Mouse (Mus musculus): ENCODE results near the gene F8. TPM values are rescaled to one million over a fixed set of nuclear protein-coding genes. Genes with fewer than 3 reads are reported as not detected.

F8 gene
- total and polyA plus RNA-seq, 3 experiments = 0.76 to 2.6 (median 1.6) TPM

DNA sequence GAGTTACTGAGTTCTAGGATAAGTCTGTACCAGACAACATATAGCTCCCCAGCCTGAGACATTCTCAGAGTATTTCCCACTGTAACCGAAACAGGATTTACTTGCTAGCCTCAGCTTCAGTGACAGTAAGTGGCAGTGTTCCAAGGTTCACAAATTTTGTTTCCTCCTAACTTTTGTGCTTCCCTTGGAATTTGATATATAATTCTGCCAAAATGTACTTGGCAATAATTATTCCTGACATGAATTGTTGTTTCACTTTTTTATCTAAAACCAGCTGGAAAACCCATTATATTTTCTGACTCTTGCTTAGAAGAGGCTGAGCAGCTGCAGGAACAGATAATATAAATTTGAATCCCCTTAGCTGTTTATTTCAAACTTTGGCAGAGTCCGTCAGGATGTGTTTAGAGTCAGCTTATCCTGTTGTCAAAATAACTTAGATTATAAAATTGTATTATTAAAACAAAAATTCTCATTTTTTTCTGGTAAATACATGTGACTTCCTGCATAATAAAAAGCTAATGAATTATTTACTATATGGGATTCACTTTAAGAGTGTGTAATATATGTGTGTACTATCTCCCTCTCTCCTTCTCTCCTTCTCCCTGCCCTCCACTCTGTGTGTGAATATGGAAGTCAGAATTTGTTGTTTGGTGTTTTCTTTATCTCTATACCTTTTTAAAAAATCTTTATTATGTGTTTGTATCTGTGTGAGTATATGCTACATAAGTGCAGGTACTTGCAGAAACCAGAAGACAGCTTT lies 9.6 kb downstream of the F8 start:
- Histone ChIP-seq H3K4me3 (replicated peaks in 1 of 3; ENCODE audit: low read depth in 2 of 3, low read length in 2 of 3, poor library complexity in 1 of 3) (no peak overlapping the region), H3K9ac (ENCODE audit: insufficient read depth, low read depth) (no peak overlapping the region), H3K9me3 (replicated peaks; ENCODE audit: low read length) (no peaks in the 10 kb centered on the region), H3K27me3 (replicated peaks) (no peaks in the 10 kb centered on the region), H3K4me2 (ENCODE audit: insufficient read depth, low read depth, poor library complexity, severe bottlenecking) (no peak overlapping the region), H3K27ac (ENCODE audit: insufficient read depth, low read depth) (no peak overlapping the region), H3K36me3 (replicated peaks in 1 of 2; ENCODE audit: control insufficient read depth in 1 of 2, insufficient read depth in 1 of 2, low read length in 1 of 2) (no peaks in the 10 kb centered on the region), H3K79me2 (replicated peaks; ENCODE audit: control insufficient read depth, extremely low read depth, insufficient read depth, poor library complexity, severe bottlenecking) (no peaks in the 10 kb centered on the region), H3K4me1 (ENCODE audit: control insufficient read depth in 1 of 2, insufficient read depth in 2 of 2) (no peaks in the 10 kb centered on the region; a peak in 1 of 4 replicates)
- dilution Hi-C loops (cut with MboI; ENCODE audit: extremely low pct_ligation_motif_present, extremely low pct_unique_long_range_greater_than_20kb, low sequenced_read_pairs) = no loop called here
- DNase-seq (ENCODE audit: extremely low read depth) = no peak
- TF ChIP-seq MYC (IDR thresholded peaks at IDR 0.05; ENCODE audit: low read depth, low read length) = no peak
- no peak for TF ChIP-seq NRF1 (IDR thresholded peaks at IDR 0.05; ENCODE audit: low read depth, low read length)
- TF ChIP-seq ZMIZ1 (IDR thresholded peaks at IDR 0.05; ENCODE audit: low read depth, low read length) = no peak
- TF ChIP-seq RCOR1 (conservative IDR thresholded peaks at IDR 0.05; ENCODE audit: low read depth, low read length) = no peak
- TF ChIP-seq IRF4 (IDR thresholded peaks at IDR 0.05; ENCODE audit: low read depth, low read length) = no peak
- TF ChIP-seq MAX (IDR thresholded peaks at IDR 0.05; ENCODE audit: low read length) = no peak
- no peak for TF ChIP-seq ETS1 (conservative IDR thresholded peaks at IDR 0.05; ENCODE audit: low read depth, low read length)
- TF ChIP-seq TCF12 (IDR thresholded peaks at IDR 0.05; ENCODE audit: low read depth, low read length) = no peak
- TF ChIP-seq ELF1 (IDR thresholded peaks at IDR 0.05; ENCODE audit: low read depth, low read length) = no peak
- no peak for TF ChIP-seq CHD1 (IDR thresholded peaks at IDR 0.05; ENCODE audit: low read depth, low read length)
- no peak for TF ChIP-seq RAD21 (IDR thresholded peaks at IDR 0.05; ENCODE audit: low read depth, low read length)
- no peak for TF ChIP-seq JUN (IDR thresholded peaks at IDR 0.05; ENCODE audit: insufficient read depth, low read depth, low read length)
- TF ChIP-seq USF1 (IDR thresholded peaks at IDR 0.05; ENCODE audit: low read depth, low read length) = no peak
- no peak for TF ChIP-seq UBTF (IDR thresholded peaks at IDR 0.05; ENCODE audit: low read depth, low read length)
- no peak for TF ChIP-seq ZC3H11A (IDR thresholded peaks at IDR 0.05; ENCODE audit: low read depth, low read length)
- in situ Hi-C loops (cut with MboI; ENCODE audit: low pct_ligation_motif_present, low pct_unique_long_range_greater_than_20kb, low sequenced_read_pairs) = no loop called here

DNA sequence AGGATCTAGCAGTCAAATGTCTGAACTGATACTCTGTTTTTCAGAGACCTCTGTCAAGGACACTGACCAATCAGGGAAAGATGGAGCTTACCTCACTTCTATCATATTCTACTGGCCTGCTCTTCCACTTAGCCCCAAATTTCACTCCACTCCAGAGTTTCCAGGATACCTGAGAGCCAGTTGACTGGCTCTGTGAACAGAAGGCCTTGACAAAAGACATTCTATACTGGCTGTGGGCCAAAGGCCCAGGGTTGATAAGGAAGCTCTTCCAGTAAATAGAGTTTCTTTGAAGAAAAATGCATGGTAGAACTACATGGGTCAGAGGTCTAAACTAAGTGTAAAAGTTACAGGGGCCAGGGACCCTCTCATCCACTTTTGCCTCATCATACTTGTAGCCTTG lies 12.2 kb downstream of the F8 start:
- Histone ChIP-seq H3K36me3 (replicated peaks in 1 of 2; ENCODE audit: control insufficient read depth in 1 of 2, insufficient read depth in 1 of 2, low read length in 1 of 2) (no peaks in the 10 kb centered on the region), H3K4me1 (ENCODE audit: control insufficient read depth in 1 of 2, insufficient read depth in 2 of 2) (no peaks in the 10 kb centered on the region), H3K9me3 (replicated peaks; ENCODE audit: low read length) (no peaks in the 10 kb centered on the region), H3K4me2 (ENCODE audit: insufficient read depth, low read depth, poor library complexity, severe bottlenecking) (no peak overlapping the region), H3K27ac (ENCODE audit: insufficient read depth, low read depth) (no peak overlapping the region), H3K9ac (ENCODE audit: insufficient read depth, low read depth) (no peak overlapping the region), H3K4me3 (replicated peaks in 1 of 3; ENCODE audit: low read depth in 2 of 3, low read length in 2 of 3, poor library complexity in 1 of 3) (no peak overlapping the region), H3K79me2 (replicated peaks; ENCODE audit: control insufficient read depth, extremely low read depth, insufficient read depth, poor library complexity, severe bottlenecking) (no peaks in the 10 kb centered on the region), H3K27me3 (replicated peaks) (no peaks in the 10 kb centered on the region)
- dilution Hi-C loops (cut with MboI; ENCODE audit: extremely low pct_ligation_motif_present, extremely low pct_unique_long_range_greater_than_20kb, low sequenced_read_pairs) = no loop called here
- TF ChIP-seq HCFC1 (IDR thresholded peaks at IDR 0.05; ENCODE audit: low read depth, low read length) (no peak), JUN (IDR thresholded peaks at IDR 0.05; ENCODE audit: insufficient read depth, low read depth, low read length) (no peak)
- in situ Hi-C loops (cut with MboI; ENCODE audit: low pct_ligation_motif_present, low pct_unique_long_range_greater_than_20kb, low sequenced_read_pairs) = no loop called here
- no peak for DNase-seq (ENCODE audit: extremely low read depth)
